Mouse (Mus musculus) adrenal gland, adult (tissue): ENCODE results near the gene Npas3.

ENCODE experiments used
- DNase-seq, 2 experiments: peaks; one replicate each; pipeline ENCODE4 v3.0.0; 2022 to 2023; ENCODE audit warnings: low spot score in 1 of 2; ENCODE audit not compliant: inconsistent age in 2 of 2

Gene Npas3

GRCm38 (mm10) chr12:54105531-54105930, 857.1 kb downstream of the Npas3 start:
- no peak for DNase-seq

- DNase-seq, result no peak
Observed at GRCm38 (mm10) chr12:54105946-54106345, 857.5 kb downstream of the Npas3 start.

- DNase-seq, result no peak
Observed at GRCm38 (mm10) chr12:54110342-54110741, 861.9 kb downstream of the Npas3 start.

- no peak for DNase-seq
Observed at GRCm38 (mm10) chr12:54110930-54111329, 862.5 kb downstream of the Npas3 start.

DNA sequence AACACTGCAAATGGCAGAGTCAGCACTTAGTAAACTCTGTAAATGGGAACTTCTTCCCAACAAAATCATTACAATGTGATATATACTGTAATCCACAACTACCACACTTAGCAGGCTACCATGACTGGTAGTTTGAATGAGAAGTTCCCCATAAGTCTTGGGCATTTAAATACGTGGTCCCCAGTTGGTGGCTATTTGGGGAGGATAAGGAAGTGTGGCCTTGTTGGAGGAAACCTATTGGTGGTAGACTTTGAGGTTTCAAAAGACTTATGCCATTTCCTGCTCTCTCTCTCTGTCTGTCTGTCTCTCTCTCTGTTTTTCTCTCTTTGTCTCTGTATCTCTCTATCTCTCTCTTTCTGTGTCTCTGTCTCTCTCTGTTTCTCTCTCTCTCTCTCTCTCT, 871.9 kb downstream of the Npas3 start:
- no peak for DNase-seq

DNA sequence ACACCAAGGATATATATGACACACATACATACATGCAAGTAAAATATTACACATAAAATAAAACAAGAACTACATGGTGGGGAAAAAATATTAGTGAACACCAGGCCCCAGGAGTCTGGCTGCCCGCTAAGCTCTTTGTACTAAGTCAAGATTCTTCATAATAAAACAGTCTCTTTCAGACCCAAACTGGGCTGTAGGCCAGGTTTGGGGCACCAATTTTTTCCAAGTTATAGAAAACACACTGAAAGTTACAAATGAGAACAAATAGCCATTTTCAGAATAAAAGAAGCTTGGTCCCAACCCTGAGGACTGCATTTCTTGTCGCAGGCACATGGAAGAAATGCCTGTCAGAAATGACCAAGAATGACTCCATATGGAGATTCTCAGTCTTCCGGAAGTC, 872.8 kb downstream of the Npas3 start:
- DNase-seq, result no peak
